Mouse (Mus musculus) testis, postnatal 14 days (tissue): Measurements from ENCODE around the gene Arpc2.
"Not testable (repeated sequence)": the region's sequence is repeated elsewhere in the genome, so short reads cannot be mapped to it uniquely, and the experiment has no call there.

Source experiments
- DNase-seq: peaks from one replicate; pipeline ENCODE4 v3.0.0; 2021; ENCODE audit warnings: low spot score

The Arpc2 gene

DNA sequence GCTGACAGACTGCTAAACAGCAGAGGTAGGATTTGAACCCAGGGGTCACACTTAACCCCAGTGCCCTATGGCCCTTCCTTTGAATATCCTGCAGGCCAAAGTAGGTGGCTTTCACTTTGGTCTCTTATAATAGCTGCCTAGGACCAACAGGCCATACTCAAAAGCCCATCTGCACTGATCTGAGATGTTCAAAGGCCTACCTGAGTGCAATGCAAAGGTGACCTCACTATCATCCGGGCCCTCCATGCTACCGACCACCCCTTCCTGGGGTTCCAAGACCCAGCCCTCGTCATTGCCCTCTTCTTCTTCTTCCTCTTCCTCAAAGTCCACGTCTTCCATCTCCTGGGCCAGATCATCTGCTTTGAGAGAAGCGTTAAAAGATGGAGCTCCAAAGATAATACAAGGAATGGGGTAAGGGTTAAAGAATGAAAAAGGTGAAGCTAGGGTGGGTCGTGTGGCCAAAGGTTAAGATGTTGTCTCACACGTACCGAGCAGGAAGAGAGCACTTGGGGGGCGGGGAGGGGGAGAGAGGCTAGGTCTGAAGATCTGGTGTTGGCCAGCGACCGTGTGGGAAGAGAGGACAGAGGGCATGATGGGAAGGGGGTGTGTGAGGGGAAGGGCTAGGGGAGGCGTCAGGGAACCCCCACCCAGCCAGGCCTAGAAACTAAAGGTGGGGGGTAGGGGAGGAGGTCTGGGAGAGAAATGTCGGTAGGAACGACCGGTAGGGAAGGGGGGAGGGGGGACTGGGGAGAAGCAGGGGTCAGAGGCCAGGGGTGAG is 48.0 kb downstream of the Arpc2 start:
- peak; percentile 80 for DNase-seq

DNA sequence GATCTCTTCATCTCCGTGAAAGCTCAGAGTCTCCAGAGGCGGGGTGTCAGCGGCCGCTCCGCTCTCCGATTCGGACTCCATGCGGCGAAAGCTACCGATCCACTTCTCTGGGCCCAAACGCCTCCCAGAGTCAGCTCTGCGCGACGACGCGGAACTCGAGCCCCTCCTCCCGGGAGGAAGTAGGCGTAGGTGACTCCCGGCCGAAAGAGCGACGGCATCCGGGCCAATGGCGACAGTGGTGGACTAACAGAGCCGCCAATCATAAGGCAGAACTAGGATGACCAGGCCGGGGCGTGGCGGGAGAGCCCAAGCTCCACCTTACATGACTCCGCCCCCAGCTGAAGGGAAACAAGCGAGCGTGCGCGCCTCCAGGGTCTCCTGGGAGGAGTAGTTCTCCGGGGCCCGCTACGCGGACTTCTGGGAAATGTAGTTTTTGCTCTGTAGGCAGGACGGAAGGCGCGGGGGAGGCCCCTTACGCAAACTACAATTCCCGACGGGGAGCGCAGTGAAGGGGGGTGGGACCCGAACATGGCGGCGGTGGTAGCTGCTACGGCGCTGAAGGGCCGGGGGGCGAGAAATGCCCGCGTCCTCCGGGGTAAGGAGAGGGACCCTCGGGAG is 48.8 kb downstream of the Arpc2 start, which contains the start of the genes Aamp and Pnkd:
TSS of gene Aamp (minus strand) at position 196 of the 618 bp plus-strand sequence.
TSS of gene Pnkd (plus strand) at position 388 of the 618 bp plus-strand sequence.
- peak; percentile 100 for DNase-seq

DNA sequence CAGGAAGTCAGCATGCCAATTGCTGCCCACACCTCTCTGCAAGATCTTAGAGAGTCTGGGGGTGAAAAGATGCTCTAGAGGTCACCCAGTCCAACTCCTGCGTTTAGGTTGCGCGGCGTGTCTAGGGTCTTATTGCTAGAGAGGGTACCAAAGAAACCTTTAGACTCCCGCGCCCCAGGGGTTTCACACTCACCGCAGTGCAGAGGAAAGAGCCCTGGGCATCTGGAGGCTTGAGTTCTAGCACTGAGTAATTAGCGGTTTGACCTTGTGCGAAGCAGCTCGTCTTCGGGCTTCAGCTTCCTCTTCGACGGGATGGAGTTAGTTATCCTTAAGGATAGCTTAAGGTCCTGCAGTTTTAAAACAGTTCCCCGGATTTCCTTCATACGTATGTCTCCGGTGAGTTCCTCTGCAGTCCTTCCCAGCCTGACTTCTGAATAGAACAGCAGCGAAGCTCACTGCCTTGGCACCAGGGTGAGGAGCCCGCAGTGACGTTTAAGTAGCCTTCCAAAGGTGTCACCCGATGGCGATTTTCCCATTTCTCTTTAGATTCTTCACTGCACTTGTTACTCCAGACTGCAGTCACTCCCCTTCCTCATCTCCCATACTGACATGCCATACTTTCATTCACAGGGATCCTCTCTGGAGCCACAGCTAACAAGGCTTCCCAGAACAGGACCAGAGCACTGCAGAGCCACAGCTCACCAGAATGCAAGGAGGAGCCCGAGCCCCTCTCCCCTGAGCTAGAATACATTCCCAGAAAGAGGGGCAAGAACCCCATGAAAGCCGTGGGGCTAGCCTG is 49.5 kb downstream of the Arpc2 start:
- no peak for DNase-seq

DNA sequence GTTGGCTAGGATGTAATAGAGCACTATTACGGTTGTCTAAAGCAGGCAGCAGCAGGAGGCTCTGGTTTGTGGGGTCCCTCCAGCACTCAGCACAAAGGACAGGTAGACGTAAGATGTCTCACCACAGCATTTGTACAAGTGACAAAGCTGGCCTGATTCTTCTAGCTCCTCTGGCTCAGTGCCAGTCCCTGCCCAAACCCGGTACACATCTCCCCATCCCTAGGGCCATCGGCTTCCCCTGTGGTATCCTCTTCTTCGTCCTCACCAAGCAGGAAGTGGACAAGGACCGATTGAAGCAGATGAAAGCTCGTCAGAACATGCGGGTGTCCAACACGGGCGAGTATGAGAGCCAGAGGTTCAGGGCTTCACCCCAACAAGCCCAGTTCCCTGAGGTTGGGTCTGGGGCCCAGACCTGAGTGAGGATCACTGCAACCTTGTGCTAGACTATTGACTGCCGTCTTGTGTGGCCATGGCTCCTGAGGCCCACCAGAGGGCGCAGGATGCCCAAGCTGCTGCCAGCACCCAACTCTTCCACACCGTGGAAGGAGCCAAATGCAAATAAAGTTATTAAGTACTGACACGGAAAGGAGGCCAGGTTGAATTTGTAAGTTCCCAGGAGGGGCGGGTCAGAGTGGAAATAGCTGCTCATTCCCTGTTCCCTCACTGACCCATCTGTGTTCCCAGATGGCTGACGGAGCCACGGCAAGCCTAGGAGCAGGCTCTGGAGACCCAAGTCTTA is 51.2 kb downstream of the Arpc2 start:
- not testable (repeated sequence) for DNase-seq

DNA sequence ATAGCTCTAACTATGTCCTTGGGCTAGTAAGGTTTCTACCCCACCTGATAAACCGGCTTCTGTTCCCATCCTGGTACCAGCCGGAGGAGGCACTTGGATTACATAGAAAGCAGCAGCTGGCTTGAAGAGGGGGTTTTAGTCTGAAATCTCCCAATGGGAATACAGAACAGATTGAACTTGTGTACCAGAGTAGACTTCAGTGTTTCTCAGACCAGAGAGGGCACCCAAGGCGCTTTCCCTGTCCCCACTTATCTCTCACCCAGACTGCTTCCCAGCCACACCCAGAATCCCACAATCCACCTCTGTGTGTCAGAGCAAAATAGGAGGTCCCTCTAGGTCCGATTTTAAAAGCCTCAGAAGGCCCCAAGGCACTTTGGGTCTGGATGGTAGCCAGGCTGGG is 52.4 kb downstream of the Arpc2 start:
- no peak for DNase-seq

DNA sequence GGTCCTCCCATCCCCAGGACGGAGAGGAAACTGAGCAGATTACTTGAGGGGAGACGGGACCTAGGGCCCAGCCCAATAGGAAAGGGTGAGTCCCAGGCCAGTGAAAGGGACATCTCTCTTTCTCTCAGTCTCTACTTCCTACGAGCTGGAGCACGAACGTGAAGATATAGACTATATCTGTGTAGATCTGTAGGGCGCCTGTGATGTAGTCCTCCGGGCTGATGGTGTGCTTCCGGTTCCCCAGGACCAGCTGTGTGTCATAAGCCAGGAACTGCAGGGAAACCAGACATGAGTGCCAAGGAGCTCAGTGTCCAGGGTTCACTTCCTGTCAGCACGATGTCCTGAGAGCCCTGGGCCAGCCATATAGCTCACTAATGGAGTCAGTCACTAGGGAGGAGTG is 53.4 kb downstream of the Arpc2 start:
- DNase-seq: no peak

DNA sequence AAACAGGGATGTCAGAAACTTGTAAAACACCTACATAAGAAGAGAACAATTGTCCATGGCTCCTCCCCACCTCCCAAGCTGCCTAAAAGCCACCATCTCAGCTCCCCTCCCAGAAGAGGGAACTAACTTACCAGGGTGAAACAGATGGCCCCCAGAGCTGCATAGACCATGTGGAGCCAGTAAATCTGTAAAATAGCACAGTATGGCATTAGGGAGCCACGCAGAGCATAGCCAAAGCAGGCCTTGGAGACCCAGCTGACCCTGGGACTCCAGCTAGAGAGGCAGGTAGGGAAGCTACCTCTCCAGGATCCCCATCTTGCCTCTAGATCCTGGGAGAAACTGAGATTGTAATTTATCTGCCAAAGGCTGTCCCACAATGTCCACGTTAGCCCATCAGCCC is 53.9 kb downstream of the Arpc2 start:
- no peak for DNase-seq

DNA sequence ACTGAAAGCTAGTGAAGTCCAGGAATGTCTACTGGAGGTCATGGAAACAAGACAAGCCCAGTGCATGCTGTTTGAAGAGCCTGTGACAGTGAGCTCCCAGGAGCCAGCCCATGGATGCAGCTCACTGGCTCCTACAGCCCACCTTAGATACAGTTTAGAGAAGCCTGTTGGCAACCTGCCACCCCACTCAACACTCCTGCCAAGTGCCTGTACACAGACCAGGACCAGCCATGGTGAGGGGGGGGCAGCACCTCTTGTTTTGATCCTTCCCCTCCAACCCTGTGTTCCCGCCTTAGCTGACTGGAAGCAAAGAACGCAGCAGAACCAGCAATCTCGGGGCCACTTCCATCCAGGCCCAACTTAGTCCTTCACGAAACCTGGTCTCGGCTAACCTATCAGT is 54.3 kb downstream of the Arpc2 start:
- DNase-seq: no peak

DNA sequence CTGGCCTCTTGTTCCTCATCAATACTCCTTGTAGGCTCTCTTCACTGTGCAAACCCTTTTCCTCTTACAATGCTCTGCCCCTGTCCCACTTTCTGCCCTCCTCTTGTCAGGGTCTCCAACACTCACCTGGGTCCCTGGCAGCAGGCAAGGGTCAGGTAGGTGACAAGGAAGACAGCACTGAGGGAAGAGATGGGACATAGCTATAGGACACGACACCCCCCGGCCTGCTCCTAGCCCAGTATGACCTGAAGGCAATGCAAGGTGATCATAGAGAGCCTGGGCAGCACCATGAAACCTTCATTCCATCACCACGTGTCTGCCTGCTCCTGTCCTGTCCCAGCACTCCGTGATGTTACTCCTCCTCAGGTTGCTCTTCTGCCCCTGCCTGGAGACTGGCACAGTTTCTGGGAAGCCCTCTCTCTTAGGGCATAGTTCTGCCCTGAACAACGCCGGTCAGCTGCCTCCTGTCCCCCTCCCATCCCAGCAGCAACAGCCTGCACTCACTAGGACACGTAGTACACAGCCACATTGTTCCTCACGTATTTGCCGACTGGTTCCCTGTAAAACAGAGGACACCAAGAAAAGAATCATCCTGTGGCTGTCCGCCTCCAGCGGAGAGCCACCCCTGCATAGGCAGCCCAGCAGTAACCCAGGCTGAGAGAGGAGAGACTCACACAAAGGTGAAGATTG is 56.6 kb downstream of the Arpc2 start:
- DNase-seq: no peak

DNA sequence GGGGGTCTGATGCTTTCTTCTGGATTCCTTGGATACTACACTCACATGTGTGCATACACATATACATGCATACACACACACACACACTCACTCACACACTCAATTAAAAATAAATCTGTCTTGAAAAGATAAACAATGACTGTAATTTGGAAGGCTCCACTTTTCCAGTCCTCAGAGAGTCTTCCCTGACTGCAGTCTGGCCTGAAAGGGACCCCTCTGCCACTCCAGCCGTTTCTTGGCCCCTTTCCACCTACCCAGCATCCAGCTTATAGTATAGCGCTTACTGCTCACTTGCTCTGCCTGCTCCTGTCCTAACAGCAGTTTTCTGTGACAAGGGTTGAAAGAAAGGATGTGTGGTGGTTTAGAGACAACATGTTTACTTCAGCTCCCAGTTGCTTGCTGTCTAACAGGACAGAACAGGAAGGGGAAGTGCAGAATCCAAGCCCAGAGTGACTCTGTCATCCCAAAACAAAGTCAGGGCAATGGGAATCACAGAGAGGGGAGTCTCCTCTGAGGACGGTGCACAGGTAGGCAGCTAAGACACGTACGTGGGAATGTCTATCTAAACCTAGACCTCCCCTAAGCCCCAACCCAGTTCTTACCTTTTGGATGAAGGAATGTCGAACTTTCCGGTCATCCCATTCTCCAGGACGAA is 57.5 kb downstream of the Arpc2 start:
- no peak for DNase-seq

DNA sequence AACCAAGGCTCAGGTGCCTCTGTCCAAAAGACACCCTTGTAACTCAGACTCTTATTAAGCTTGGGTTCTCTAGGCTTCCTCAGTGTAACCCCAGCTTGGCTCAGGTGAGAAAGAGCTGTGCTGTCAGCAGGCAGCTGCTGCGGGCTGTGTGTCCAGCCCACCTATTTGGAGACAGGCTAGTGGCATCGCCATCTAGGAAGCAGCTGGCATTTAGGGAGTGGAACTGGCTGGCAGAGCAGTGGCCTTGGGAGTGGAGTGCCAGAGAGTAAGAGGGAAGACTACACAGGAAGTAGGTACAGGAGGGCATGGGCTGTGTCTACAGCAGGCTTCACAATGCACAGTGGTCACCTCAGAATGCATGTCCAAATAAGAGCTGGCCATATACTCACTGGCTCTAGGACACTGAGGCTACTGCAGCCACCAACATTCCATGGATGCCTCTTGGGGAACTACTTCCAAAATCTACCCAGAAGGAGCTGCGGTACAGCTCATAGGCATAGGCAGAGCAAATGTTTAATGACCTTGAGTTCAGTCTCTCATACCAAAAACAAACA is 58.3 kb downstream of the Arpc2 start:
- DNase-seq: no peak

DNA sequence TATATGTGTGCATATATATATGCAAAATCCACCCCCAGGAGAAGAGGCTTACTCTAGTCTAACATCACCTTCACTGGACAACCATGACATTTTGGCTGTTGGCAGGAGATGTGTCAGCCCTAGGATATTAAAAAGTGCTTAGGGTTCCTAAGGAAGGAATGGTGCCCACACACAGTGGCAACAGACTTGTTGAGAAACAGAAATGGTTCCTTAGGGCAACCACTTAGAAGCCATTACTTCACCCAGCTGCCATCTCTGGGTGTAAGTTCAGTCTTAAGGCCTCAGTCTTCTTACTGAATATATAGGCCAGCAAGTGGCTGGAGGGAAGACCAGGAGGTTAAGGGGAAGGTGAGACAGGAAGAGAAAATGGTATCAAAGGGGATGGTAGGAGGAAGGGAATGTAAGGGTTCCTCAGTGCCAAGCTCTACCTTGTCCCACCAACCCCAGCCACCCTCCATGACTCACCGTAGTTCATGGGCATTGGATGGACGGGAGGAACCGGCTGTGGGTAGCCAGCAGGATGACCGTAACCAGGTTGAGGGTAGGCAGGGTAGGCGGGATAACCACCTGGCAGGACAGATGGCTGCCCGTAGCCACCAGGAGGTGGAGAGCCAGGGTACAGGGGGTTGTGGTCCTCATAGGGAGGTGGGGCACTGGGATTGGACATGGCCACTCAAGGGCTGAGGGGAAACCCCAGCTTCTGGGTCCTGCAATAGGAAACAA is 59.0 kb downstream of the Arpc2 start:
- DNase-seq: no peak

DNA sequence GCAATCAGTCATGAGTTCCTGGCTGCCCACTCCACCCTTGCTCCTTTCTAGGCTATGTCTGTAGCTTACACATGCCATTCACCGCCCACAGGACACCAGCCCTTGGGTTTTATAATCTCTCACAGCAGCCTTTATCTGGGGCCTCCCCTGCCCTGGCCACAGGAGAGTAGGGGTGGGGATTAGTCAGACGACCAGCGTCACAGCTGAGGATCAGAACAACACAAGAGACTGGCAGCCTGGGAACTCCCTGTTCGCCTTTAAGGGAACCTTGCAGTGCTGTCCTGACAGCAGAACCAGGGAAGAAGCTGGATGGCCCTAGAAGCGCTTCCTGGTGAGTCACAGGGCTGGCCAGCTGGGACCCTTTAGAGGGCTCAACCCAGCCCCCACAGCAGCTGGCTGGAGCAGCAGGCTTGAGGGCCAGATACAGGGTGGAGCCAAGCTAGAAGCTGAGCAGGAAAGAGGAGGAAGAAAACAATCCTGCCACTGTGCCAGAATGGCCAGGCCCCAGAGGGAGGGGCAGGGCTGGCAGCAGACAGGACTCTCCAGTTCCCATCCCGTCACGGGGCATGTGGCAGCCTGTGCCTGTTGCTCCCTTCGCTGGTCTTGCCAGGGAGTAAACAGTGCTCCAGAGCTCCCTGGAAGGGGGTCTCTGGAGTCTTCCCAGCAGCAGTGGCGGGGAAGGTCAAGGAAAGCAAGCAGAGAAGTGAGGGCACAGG is 59.7 kb downstream of the Arpc2 start:
- DNase-seq: peak; percentile 87

DNA sequence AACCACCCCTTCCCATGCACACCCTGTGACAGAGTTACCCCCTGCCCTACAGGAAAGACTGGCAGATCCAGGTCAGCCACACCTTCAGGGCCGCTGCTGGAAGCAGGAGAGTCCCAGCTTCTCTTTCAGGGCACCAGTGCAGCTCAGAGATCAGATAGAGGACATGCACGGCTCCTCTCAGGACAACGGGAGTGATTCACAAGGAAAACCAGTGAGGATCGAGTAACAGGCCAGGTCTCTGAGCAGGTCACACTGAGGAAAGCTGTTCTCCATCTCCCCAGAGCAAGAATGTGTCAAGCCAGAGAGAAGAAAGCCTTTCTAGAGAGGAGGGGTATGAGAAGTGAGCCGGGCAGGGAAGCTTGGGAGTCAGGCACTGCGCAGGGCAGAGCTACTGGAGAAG is 60.6 kb downstream of the Arpc2 start:
- DNase-seq: no peak

DNA sequence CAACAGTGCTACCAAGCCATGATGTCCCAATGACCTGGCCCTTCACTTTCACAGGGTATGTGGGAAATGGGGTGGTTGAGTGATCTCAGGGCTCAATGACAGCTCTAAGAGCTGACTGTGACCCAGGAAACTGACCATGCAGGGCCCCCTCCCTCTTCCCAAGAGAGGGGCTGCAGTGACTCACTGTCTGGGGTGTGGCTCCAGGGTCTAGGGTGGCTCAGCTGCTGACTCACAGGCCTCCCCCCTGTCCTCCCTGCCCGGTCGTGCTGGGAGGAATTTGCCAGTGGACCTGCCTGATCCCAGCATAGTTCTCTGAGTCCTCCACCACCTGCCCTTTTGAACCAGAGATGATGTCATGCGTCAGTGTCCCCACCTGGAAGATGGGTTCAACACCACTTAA is 61.4 kb downstream of the Arpc2 start:
- no peak for DNase-seq

DNA sequence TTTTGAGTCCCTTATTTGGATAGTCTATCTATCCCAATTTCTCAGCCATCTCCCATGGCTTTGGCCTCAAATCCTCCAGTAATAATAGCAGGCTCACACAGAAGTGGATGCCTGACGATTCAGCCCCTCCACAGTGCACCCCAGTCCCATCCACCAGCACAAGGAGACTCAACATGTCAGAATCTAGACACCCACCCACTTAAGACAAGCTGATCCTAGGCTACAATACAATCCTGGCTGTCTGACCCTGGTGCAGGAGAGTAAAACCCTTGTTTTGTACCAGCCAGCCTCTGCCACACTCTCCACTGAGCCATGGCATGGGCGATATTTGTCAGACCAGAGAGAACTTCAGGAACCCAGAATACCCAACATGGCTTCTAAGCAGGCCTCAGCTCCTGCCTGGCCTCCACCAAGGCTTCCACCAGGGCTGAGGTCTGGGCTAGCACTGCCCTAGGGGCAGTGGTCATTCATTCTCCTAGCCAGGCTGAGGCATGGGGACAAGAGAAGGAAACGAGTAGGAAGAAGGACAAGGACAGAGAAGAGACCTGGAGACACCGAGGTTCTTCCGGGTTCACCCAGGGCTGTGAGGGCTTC is 62.4 kb downstream of the Arpc2 start:
- no peak for DNase-seq

DNA sequence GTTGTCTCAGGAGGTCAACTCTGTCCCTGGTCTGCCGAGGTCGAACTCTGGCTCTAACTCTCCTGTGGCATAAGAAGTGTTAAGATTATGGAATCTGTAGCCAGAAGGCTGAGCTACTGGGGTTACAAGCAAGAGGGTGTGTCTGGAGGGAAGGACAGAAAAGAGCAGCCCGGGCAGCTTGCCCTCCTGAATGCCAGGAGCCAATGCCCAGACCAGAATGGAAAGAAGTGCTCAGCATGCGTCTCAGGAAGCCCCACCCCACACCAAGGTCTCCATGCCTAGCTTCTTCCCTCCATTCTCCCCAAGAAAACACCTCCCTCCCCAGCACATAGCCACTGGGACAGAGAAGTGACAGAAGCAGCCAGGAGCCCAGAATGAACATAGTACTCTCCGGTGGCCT is 63.1 kb downstream of the Arpc2 start:
- no peak for DNase-seq

DNA sequence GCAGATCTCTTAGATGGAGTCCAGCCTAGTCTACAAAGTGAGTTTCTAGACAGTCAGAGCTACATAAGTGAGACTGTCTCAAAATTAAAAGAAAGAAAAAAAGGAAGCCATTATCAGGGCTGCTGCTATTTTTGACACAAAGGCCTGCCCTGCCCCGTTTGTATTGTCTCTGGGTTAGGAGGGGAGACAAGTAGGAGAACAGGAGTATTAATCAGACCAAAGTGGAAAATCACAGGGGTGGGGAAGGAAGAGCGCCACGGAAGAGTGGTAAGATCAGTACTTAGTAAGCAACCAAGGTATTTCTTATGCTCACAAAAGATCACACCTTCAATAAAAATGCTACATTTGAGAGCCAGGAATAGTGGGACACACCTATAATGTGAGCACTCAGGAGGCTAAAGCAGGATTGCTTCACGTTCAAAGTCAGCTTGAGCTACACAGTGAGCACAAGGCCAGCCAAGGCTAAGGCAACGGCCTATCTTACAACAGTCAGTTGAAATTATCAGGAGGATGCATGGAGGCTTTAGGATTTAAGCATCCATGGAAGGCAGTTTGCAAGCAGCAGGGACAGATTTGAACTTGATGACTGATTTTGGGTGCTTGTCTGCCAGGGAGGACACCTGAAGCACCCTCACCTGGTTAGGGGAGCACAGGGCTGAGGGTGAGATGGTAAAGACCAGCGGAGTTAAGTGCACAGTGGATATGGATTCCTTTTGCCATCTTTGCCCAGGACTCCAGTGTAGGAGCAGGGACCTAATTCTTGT is 64.6 kb downstream of the Arpc2 start:
- DNase-seq: no peak
